Mouse (Mus musculus): Measurements from ENCODE around the gene Gnl1. TPM values are rescaled to one million over a fixed set of nuclear protein-coding genes. Genes with fewer than 3 reads are reported as not detected.

Gnl1 gene
- polyA plus RNA-seq, 1 experiment from 2014 or later = 50.3 TPM

- H3K27me3 ChIP-seq (ENCODE audit: control insufficient read depth, insufficient read depth, low read length) = no peaks in the 10 kb centered on the region
- H3K4me2 ChIP-seq (ENCODE audit: low read depth, low read length) = no peak overlapping the region
- no peaks in the 10 kb centered on the region for H3K4me1 ChIP-seq (ENCODE audit: control insufficient read depth, insufficient read depth, low read length)
- no peak overlapping the region for H3K27ac ChIP-seq (ENCODE audit: low read depth, low read length)
- no peak for ATAC-seq (ENCODE audit: low read depth)
- H3K4me3 ChIP-seq (ENCODE audit: low read depth, low read length) = no peak overlapping the region
- no peak overlapping the region for H3K9ac ChIP-seq (replicated peaks; ENCODE audit: low read depth, low read length)
- WGBS = 80% methylated on average over 8 of the region's 8 CpGs
- H3K36me3 ChIP-seq (ENCODE audit: control insufficient read depth, insufficient read depth, low read length) = peaks cover 35% of the 10 kb centered on the region
- H3K9me3 ChIP-seq (ENCODE audit: control insufficient read depth, low read length) = no peaks in the 10 kb centered on the region
Measured at GRCm38 (mm10) chr17:35954665-35955064, 25.0 kb upstream of the Gnl1 start.

- Histone ChIP-seq H3K4me2 (ENCODE audit: low read depth, low read length) (no peak overlapping the region), H3K27ac (ENCODE audit: low read depth, low read length) (no peak overlapping the region), H3K9me3 (ENCODE audit: control insufficient read depth, low read length) (no peaks in the 10 kb centered on the region), H3K27me3 (ENCODE audit: control insufficient read depth, insufficient read depth, low read length) (no peaks in the 10 kb centered on the region), H3K36me3 (ENCODE audit: control insufficient read depth, insufficient read depth, low read length) (peaks cover 72% of the 10 kb centered on the region), H3K9ac (replicated peaks; ENCODE audit: low read depth, low read length) (no peak overlapping the region), H3K4me1 (ENCODE audit: control insufficient read depth, insufficient read depth, low read length) (no peaks in the 10 kb centered on the region), H3K4me3 (ENCODE audit: low read depth, low read length) (no peak overlapping the region)
- ATAC-seq (ENCODE audit: low read depth) = no peak
- WGBS = 97% methylated on average over 15 of the region's 15 CpGs
Measured at GRCm38 (mm10) chr17:35958533-35959223, 21.0 kb upstream of the Gnl1 start.

- Histone ChIP-seq H3K4me3 (ENCODE audit: low read depth, low read length) (no peak overlapping the region), H3K4me2 (ENCODE audit: low read depth, low read length) (no peak overlapping the region), H3K9ac (replicated peaks; ENCODE audit: low read depth, low read length) (no peak overlapping the region), H3K4me1 (ENCODE audit: control insufficient read depth, insufficient read depth, low read length) (peaks cover 2% of the 10 kb centered on the region; the same call in 1 of the 2 replicates), H3K27me3 (ENCODE audit: control insufficient read depth, insufficient read depth, low read length) (no peaks in the 10 kb centered on the region), H3K9me3 (ENCODE audit: control insufficient read depth, low read length) (no peaks in the 10 kb centered on the region), H3K36me3 (ENCODE audit: control insufficient read depth, insufficient read depth, low read length) (peaks cover 54% of the 10 kb centered on the region), H3K27ac (ENCODE audit: low read depth, low read length) (no peak overlapping the region)
- WGBS = 95% methylated on average over 10 of the region's 10 CpGs
- ATAC-seq (ENCODE audit: low read depth) = no peak
Measured at GRCm38 (mm10) chr17:35963279-35963678, 16.4 kb upstream of the Gnl1 start.

GRCm38 (mm10) chr17:35967621-35968020 is 12.0 kb upstream of the Gnl1 start:
- Histone ChIP-seq H3K27ac (ENCODE audit: low read depth, low read length) (no peak overlapping the region), H3K4me3 (ENCODE audit: low read depth, low read length) (no peak overlapping the region), H3K9me3 (ENCODE audit: control insufficient read depth, low read length) (no peaks in the 10 kb centered on the region), H3K4me2 (ENCODE audit: low read depth, low read length) (no peak overlapping the region), H3K36me3 (ENCODE audit: control insufficient read depth, insufficient read depth, low read length) (peaks cover 17% of the 10 kb centered on the region), H3K9ac (replicated peaks; ENCODE audit: low read depth, low read length) (no peak overlapping the region), H3K4me1 (ENCODE audit: control insufficient read depth, insufficient read depth, low read length) (peaks cover 13% of the 10 kb centered on the region), H3K27me3 (ENCODE audit: control insufficient read depth, insufficient read depth, low read length) (no peaks in the 10 kb centered on the region)
- ATAC-seq (ENCODE audit: low read depth) = no peak
- WGBS = 90% methylated on average over 2 of the region's 2 CpGs

- Histone ChIP-seq H3K4me3 (ENCODE audit: low read depth, low read length) (peak within 1 kb of the TSS; percentile 88), H3K27me3 (ENCODE audit: control insufficient read depth, insufficient read depth, low read length) (no peaks in the 10 kb centered on the region), H3K36me3 (ENCODE audit: control insufficient read depth, insufficient read depth, low read length) (peaks cover 11% of the 10 kb centered on the region; the same call in 1 of the 2 replicates), H3K9me3 (ENCODE audit: control insufficient read depth, low read length) (no peaks in the 10 kb centered on the region), H3K9ac (replicated peaks; ENCODE audit: low read depth, low read length) (peak within 1 kb of the TSS; percentile 47), H3K4me2 (ENCODE audit: low read depth, low read length) (peak within 1 kb of the TSS; percentile 85), H3K27ac (ENCODE audit: low read depth, low read length) (peak within 1 kb of the TSS; percentile 69), H3K4me1 (ENCODE audit: control insufficient read depth, insufficient read depth, low read length) (peaks cover 13% of the 10 kb centered on the region)
- WGBS = under 1% methylated on average over 68 of the region's 68 CpGs
- peak; percentile 96 for ATAC-seq (ENCODE audit: low read depth)
Measured at GRCm38 (mm10) chr17:35969418-35970389, 9.9 kb upstream of the Gnl1 start, which contains the start of gene Abcf1. Abcf1 (minus strand) TSS chr17:35969761.

GRCm38 (mm10) chr17:35972131-35972530 is 7.5 kb upstream of the Gnl1 start:
- peaks cover 13% of the 10 kb centered on the region for H3K4me1 ChIP-seq (ENCODE audit: control insufficient read depth, insufficient read depth, low read length)
- no peaks in the 10 kb centered on the region for H3K9me3 ChIP-seq (ENCODE audit: control insufficient read depth, low read length)
- 83% methylated on average over 1 of the region's 1 CpGs for WGBS
- H3K27ac ChIP-seq (ENCODE audit: low read depth, low read length) = no peak overlapping the region
- no peak overlapping the region for H3K4me3 ChIP-seq (ENCODE audit: low read depth, low read length)
- H3K4me2 ChIP-seq (ENCODE audit: low read depth, low read length) = no peak overlapping the region
- H3K27me3 ChIP-seq (ENCODE audit: control insufficient read depth, insufficient read depth, low read length) = no peaks in the 10 kb centered on the region
- ATAC-seq (ENCODE audit: low read depth) = no peak
- no peak overlapping the region for H3K9ac ChIP-seq (replicated peaks; ENCODE audit: low read depth, low read length)
- H3K36me3 ChIP-seq (ENCODE audit: control insufficient read depth, insufficient read depth, low read length) = peaks cover 15% of the 10 kb centered on the region; the same call in 1 of the 2 replicates

GRCm38 (mm10) chr17:35978811-35979400 is 745 bp upstream of the Gnl1 start:
- Histone ChIP-seq H3K9ac (replicated peaks; ENCODE audit: low read depth, low read length) (peak overlapping the region; percentile 82), H3K27me3 (ENCODE audit: control insufficient read depth, insufficient read depth, low read length) (no peaks in the 10 kb centered on the region), H3K36me3 (ENCODE audit: control insufficient read depth, insufficient read depth, low read length) (peaks cover 28% of the 10 kb centered on the region), H3K4me2 (ENCODE audit: low read depth, low read length) (peak overlapping the region; percentile 86), H3K4me1 (ENCODE audit: control insufficient read depth, insufficient read depth, low read length) (peaks cover 15% of the 10 kb centered on the region; the same call in 1 of the 2 replicates), H3K27ac (ENCODE audit: low read depth, low read length) (peak overlapping the region; percentile 91), H3K4me3 (ENCODE audit: low read depth, low read length) (peak overlapping the region; percentile 94), H3K9me3 (ENCODE audit: control insufficient read depth, low read length) (no peaks in the 10 kb centered on the region)
- ATAC-seq (ENCODE audit: low read depth) = peak; percentile 90
- 0% methylated on average over 40 of the region's 41 CpGs for WGBS

GRCm38 (mm10) chr17:35980363-35980754 is 708 bp downstream of the Gnl1 start:
- peak overlapping the region; percentile 94 for H3K4me3 ChIP-seq (ENCODE audit: low read depth, low read length)
- H3K27me3 ChIP-seq (ENCODE audit: control insufficient read depth, insufficient read depth, low read length) = no peaks in the 10 kb centered on the region
- H3K9me3 ChIP-seq (ENCODE audit: control insufficient read depth, low read length) = no peaks in the 10 kb centered on the region
- peak; percentile 29 for ATAC-seq (ENCODE audit: low read depth)
- WGBS = under 1% methylated on average over 25 of the region's 29 CpGs
- peaks cover 15% of the 10 kb centered on the region; the same call in 1 of the 2 replicates for H3K4me1 ChIP-seq (ENCODE audit: control insufficient read depth, insufficient read depth, low read length)
- peak overlapping the region; percentile 86 for H3K4me2 ChIP-seq (ENCODE audit: low read depth, low read length)
- peak overlapping the region; percentile 91 for H3K27ac ChIP-seq (ENCODE audit: low read depth, low read length)
- peaks cover 24% of the 10 kb centered on the region for H3K36me3 ChIP-seq (ENCODE audit: control insufficient read depth, insufficient read depth, low read length)
- H3K9ac ChIP-seq (replicated peaks; ENCODE audit: low read depth, low read length) = peak overlapping the region; percentile 82
